Mouse (Mus musculus): ENCODE results near the gene Upb1.

DNA sequence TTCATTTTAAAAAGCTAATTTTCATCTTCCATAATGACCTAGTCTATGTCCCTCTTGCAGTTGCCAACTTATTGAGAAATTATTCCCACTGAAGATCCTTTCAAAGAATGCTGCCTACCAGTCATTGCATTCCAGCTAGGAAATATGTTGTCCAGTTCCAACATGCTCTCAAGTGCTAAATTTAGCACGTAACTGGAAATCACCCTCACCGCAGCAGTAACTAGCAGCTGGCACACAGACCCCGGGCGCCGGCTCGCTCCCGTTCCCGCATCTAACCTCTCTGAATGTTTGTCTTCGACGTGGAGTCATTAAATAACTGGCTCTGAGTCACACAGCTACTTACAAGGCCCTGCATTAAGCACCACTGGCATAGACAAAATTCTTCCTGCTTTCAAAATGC is 22.2 kb upstream of the Upb1 start:
- no peak for TF ChIP-seq CTCF (IDR thresholded peaks at IDR 0.05; ENCODE audit: insufficient read depth, low read depth, low read length)
- no peak for TF ChIP-seq POLR2A (IDR thresholded peaks at IDR 0.05; ENCODE audit: insufficient read depth, low read depth, low read length)
